Mouse (Mus musculus) C2C12 (cell line): Measurements from ENCODE around the gene Rpl9. TPM values are rescaled to one million over a fixed set of nuclear protein-coding genes. Genes with fewer than 3 reads are reported as not detected.

ENCODE experiments used
- H3K27me3 ChIP-seq: one replicate; pipeline ENCODE4 v1.6.1; 2011; ENCODE audit not compliant: control insufficient read depth, insufficient read depth, insufficient read length
- H3K36me3 ChIP-seq: one replicate; pipeline ENCODE4 v1.6.1; 2011; ENCODE audit not compliant: control insufficient read depth, insufficient read depth
- H3K4me3 ChIP-seq: one replicate; pipeline ENCODE4 v1.5.1; 2011; ENCODE audit warnings: mild to moderate bottlenecking, control low read depth; ENCODE audit not compliant: poor library complexity, insufficient read depth, severe bottlenecking
- H3K79me2 ChIP-seq: one replicate; pipeline ENCODE4 v1.6.1; 2011; ENCODE audit not compliant: control insufficient read depth, insufficient read depth
- H3K79me3 ChIP-seq: one replicate; pipeline ENCODE4 v1.6.1; 2011; ENCODE audit warnings: low read depth, control low read depth
- H3ac ChIP-seq: one replicate; pipeline ENCODE3; 2011; ENCODE audit warnings: low read depth; ENCODE audit not compliant: control insufficient read depth, insufficient read length
- CEBPB ChIP-seq: IDR thresholded peaks from one replicate; pipeline ENCODE4 v1.6.1; 2011; ENCODE audit warnings: low read depth, mild to moderate bottlenecking, control low read depth, moderate library complexity
- CTCF ChIP-seq: IDR thresholded peaks from one replicate; pipeline ENCODE4 v1.5.1; 2011; ENCODE audit not compliant: control insufficient read depth, insufficient read depth, insufficient read length
- FOSL1 ChIP-seq: IDR thresholded peaks from one replicate; pipeline ENCODE4 v1.8.0; 2011; ENCODE audit warnings: mild to moderate bottlenecking, low read length; ENCODE audit not compliant: poor library complexity, insufficient read depth, severe bottlenecking
- MAX ChIP-seq: IDR thresholded peaks from one replicate; pipeline ENCODE4 v1.6.1; 2011; ENCODE audit warnings: mild to moderate bottlenecking, control low read depth
- MYOD1 ChIP-seq: IDR thresholded peaks from one replicate; pipeline ENCODE4 v1.6.1; 2011; ENCODE audit warnings: low read depth; ENCODE audit not compliant: control insufficient read depth, insufficient read length
- MYOG ChIP-seq: IDR thresholded peaks from one replicate; pipeline ENCODE4 v1.6.1; 2011; ENCODE audit not compliant: control insufficient read depth, insufficient read length; ENCODE audit errors: extremely low read depth
- USF1 ChIP-seq: IDR thresholded peaks from one replicate; pipeline ENCODE4 v1.6.1; 2011; ENCODE audit warnings: low read depth, mild to moderate bottlenecking, control low read depth, moderate library complexity
- polyA plus RNA-seq: library from polyadenylated mRNA; unstranded; fragments of >200 nt; fragmentation: generic; extraction: Trizol; gene quantifications from one replicate; pipeline ENCODE4 v1.2.1, GENCODE M21; 2012; ENCODE audit warnings: missing spikeins

Gene Rpl9
- polyA plus RNA-seq, 1 experiment, result 2,170 TPM

DNA sequence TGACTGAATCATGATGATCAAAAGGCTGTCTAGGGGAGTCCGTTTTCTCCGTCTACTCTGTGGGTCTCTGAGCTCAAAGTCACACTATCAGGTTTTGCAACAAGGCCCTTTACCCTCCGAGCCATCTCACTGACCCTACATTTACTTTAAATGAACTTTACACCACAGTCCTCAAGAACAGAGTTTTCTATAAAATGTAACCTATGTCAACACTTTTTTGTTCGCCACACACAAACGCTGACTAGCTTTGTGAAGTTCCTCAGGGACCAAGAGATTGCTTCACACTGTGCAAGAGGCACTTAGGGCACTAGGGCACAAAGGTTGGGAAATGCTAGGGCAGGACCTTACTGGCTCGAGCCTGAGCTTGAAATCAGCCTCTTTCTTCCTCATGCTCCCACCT, 34.4 kb downstream of the Rpl9 start:
- Histone ChIP-seq H3K4me3 (no peak overlapping the region), H3K79me3 (no peaks in the 10 kb centered on the region), H3K36me3 (no peaks in the 10 kb centered on the region), H3K79me2 (no peaks in the 10 kb centered on the region), H3ac (no peak overlapping the region), H3K27me3 (no peaks in the 10 kb centered on the region)
- TF ChIP-seq FOSL1 (no peak), MYOD1 (no peak), MYOG (no peak), USF1 (no peak), CEBPB (no peak), MAX (no peak)

DNA sequence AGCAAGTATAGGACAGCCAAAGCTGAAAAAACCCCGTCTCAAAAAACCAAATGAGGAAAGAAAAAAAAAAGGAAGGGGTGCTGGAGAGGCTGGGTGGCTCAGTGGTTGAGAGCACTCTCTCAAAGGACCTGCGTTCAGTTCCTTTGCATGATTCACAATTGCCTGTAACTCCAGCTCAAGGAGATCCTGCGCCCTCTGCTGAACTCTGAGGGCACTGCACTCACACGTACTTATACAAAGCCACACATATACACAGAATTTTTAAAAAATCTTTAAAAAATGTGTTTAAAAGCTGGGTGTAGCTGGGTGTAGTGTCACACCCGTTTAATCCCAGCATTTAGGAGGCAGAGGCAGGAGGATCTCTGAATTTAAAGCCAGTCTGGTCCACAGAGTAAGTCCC, 36.3 kb downstream of the Rpl9 start:
- H3ac ChIP-seq, result no peak overlapping the region
- H3K79me3 ChIP-seq, result no peaks in the 10 kb centered on the region
- peaks cover 5% of the 10 kb centered on the region for H3K27me3 ChIP-seq
- H3K4me3 ChIP-seq, result no peak overlapping the region
- H3K36me3 ChIP-seq, result no peaks in the 10 kb centered on the region
- no peak for TF ChIP-seq MYOG
- no peak for TF ChIP-seq MAX
- TF ChIP-seq CTCF, result no peak
- no peak for TF ChIP-seq CEBPB
- TF ChIP-seq USF1, result no peak
- no peak for TF ChIP-seq MYOD1
- TF ChIP-seq FOSL1, result no peak
- H3K79me2 ChIP-seq, result no peaks in the 10 kb centered on the region

DNA sequence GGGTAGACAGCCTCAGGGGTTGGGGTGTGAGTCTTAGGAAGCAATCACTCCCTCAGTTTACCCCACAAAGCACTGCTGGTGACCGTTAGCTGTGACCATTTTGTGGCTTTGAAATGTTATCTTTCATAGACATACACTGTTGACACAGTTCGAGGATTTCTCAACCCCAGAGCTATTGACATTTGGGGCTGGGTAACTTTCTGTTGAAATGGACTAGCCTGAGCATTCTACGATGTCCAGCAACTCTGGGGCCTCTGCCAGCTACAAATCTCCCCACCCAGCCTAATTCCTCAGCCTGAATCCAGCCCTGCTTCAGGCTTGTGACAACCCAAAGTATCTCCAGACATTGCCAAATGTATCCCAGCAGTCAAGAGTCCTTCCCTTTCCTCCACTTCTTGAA, 37.1 kb downstream of the Rpl9 start:
- H3K4me3 ChIP-seq, result no peak overlapping the region
- H3K36me3 ChIP-seq, result no peaks in the 10 kb centered on the region
- peaks cover 9% of the 10 kb centered on the region for H3K27me3 ChIP-seq
- no peaks in the 10 kb centered on the region for H3K79me3 ChIP-seq
- H3K79me2 ChIP-seq, result no peaks in the 10 kb centered on the region
- TF ChIP-seq MAX, result no peak
- TF ChIP-seq CTCF, result no peak
- no peak for TF ChIP-seq MYOD1
- no peak for TF ChIP-seq CEBPB
- no peak for TF ChIP-seq FOSL1
- no peak for TF ChIP-seq MYOG
- no peak for TF ChIP-seq USF1
- H3ac ChIP-seq, result no peak overlapping the region

DNA sequence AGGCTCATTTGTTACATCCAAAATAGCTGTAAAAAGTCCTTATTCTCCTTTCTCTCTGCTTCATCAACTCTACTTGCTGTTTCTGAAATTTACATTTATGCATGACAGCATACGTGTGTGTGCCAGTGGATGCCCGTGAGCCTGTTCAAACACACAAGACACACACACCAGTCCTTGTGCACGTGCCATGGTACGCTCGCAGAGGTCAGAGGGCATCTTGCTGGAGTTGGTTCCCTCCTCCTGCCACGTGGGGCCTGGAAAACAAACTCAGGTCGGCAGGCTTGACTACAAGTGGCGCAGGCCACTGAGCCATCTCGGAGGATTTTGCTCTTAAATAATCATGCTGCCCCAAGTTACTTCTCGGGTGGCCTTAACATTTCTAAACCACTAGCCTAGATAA, 40.7 kb downstream of the Rpl9 start:
- no peak overlapping the region for H3K4me3 ChIP-seq

DNA sequence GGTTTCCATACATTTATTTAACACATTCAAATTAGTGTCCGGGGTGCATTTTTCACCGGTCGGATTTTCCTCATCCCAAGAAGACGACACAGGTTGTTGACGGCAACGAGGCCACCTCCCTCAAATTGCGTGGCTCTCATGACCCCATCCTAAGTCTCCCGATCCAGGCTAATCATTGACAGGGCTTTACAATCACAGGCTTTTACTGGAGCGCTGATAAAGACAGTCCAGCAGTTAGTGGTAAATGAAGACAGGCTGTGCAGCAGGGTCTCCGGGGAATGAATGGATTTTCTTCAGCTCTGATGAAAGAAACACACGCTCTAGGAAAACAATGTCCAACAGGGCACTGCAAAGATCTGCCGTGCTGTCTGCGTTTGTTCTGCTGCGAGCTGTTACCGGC, 43.1 kb downstream of the Rpl9 start, which contains the start of gene Klb:
Gene Klb (plus strand): TSS at position 147 of the 400 bp plus-strand sequence.
- Histone ChIP-seq H3K4me3 (no peak within 1 kb of the TSS), H3K27me3 (peaks cover 13% of the 10 kb centered on the region), H3ac (no peak within 1 kb of the TSS), H3K36me3 (no peaks in the 10 kb centered on the region), H3K79me3 (no peaks in the 10 kb centered on the region), H3K79me2 (no peaks in the 10 kb centered on the region)
- TF ChIP-seq CEBPB (no peak), MYOG (no peak), USF1 (no peak)

More for the DNA sequence above, 40.7 kb downstream of the Rpl9 start:
- no peaks in the 10 kb centered on the region for H3K36me3 ChIP-seq
- peaks cover 13% of the 10 kb centered on the region for H3K27me3 ChIP-seq
- no peak overlapping the region for H3ac ChIP-seq
- TF ChIP-seq MAX, result no peak
- TF ChIP-seq CTCF, result no peak
- TF ChIP-seq MYOD1, result no peak
- TF ChIP-seq CEBPB, result no peak
- no peak for TF ChIP-seq USF1
- no peak for TF ChIP-seq FOSL1
- no peak for TF ChIP-seq MYOG
- no peaks in the 10 kb centered on the region for H3K79me2 ChIP-seq
- no peaks in the 10 kb centered on the region for H3K79me3 ChIP-seq

DNA sequence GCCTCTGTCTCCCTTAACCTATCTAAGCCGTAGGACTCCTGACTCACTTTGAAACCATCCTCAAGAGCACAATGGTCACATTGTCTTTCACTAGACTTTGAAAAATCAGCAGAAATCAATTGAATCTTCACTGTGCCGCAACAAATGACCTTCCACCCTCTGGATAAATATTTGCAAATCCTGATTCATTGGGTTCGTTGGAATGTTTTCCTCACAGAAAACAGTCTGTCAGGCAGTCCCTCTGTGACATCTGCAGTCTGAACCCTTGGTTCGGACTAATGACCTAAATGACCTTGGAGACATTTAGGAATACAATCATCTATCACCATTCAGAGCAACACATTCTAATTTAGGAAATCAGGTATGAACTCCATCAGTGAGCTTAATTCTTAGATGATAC, 51.1 kb downstream of the Rpl9 start:
- TF ChIP-seq MAX (no peak), CEBPB (no peak)
- Histone ChIP-seq H3K4me3 (no peak overlapping the region), H3K36me3 (no peaks in the 10 kb centered on the region)

More for the DNA sequence above, 51.1 kb downstream of the Rpl9 start:
- peaks cover under 1% of the 10 kb centered on the region for H3K79me3 ChIP-seq
- no peak overlapping the region for H3ac ChIP-seq
- peaks cover 3% of the 10 kb centered on the region for H3K27me3 ChIP-seq
- peaks cover 2% of the 10 kb centered on the region for H3K79me2 ChIP-seq
